Mouse (Mus musculus) frontal cortex, adult 2 months (tissue): ENCODE measurements around the gene Lars2. TPM values are rescaled to one million over a fixed set of nuclear protein-coding genes. Genes with fewer than 3 reads are reported as not detected.
A peak's percentile ranks its signal among the peaks of the same experiment; 100 is the strongest.

Experiments
- DNase-seq, 2 experiments: peaks; one replicate each; pipeline ENCODE4 v3.0.0; 2022; ENCODE audit warnings: low spot score in 1 of 2; ENCODE audit errors: extremely low spot score in 1 of 2
- polyA plus RNA-seq: library from polyadenylated mRNA; depleted of rRNA; stranded (reverse); fragments of >200 nt; gene quantifications from 2 replicates; pipeline ENCODE4 v1.2.3, GENCODE M21; 2012; rRNA removed

Lars2 gene
- polyA plus RNA-seq, 1 experiment: 1,564 TPM

- DNase-seq: no peak
These were observed 133.8 kb downstream of the Lars2 start for GRCm38 (mm10) chr9:123500480-123500879.

- peak; percentile 71 for DNase-seq
These were observed 136.6 kb downstream of the Lars2 start for GRCm38 (mm10) chr9:123503171-123503834.

DNA sequence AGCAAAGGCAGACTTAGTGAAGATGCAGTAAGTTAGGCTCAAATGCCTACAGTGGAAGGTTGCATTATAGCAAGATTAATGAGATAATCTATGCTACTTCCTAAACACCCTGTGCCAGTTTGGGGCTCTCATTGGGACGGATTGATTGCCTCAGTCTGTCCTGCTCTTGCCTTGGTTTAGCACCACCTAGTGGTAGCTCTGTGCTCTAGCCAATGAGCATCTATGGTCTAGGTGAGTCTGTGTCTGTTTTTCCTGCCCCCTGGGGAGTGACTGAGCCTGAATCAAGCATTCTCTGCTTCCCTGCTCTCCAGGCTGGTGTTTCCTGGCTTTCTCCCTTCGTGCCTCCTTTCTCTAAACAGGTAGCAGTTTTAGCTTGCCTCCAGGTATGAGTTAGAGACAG, 137.6 kb downstream of the Lars2 start:
- DNase-seq: peak in 1 of 2 experiments; percentile 60

- no peak for DNase-seq
These were observed 138.9 kb downstream of the Lars2 start for GRCm38 (mm10) chr9:123505598-123505997.

DNA sequence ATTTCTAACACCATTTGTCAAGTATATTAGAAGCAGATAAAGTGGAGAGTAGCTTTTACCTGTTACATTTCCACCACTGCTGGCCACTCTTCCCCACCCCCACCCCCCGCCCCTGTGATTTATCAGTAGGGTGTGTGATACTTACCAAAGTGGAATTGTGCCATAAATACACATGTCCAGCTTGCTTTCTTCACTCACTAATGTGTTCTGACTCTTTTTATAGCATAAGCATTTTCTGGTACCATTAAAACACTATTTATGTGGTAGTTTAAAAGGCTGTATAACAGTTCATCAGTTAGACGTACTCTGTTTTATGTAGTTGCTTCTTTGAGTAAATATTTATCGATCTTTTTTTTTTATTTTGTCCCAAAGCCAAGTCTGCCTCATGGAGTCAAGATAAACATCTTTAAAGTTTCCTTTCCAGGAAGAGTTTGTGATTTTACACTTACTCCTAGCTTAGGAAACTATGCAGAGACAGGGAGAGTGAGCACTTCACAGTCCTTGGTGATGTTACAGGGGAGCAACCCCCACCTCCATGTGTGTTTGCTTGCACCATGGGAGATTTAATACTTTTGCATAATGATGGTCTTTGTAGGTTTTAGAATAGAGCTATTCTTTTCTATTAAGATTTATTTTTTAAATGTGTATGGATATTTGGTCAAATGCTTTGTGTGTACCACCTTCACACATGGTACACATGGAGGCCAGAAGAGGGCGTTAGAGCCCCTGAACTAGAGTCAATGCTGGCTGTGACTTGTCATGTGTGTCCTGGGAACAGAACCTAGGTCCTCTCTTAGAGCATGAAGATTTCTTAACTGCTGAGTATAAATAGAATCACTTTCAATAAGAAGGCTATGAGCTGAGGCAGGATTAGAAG, 139.8 kb downstream of the Lars2 start:
- DNase-seq: no peak

- peak in 1 of 2 experiments; percentile 46 for DNase-seq
These were observed 140.7 kb downstream of the Lars2 start for GRCm38 (mm10) chr9:123507380-123507779.

DNA sequence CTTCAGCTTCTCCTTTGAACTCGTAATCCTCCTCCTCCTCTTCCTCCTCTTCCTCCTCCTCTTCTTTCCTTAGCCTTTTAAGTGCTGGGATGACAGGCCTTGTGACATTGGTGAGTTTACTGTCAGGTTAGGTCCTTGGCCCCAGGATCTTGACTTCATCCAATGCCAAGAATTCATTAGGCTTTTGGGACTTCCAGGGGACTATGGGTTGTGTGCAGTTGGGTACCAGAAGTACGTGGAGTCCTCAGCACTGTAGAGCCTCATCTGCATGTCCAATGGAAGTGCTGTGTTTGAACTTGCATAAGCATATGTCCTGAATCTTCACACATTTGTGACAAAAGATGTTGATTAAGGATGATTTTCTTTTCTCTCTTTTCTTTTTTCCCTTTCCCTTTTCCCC, 142.3 kb downstream of the Lars2 start:
- DNase-seq: no peak

GRCm38 (mm10) chr9:123509638-123510604, 143.2 kb downstream of the Lars2 start:
- peak in 1 of 2 experiments; percentile 50 for DNase-seq

DNA sequence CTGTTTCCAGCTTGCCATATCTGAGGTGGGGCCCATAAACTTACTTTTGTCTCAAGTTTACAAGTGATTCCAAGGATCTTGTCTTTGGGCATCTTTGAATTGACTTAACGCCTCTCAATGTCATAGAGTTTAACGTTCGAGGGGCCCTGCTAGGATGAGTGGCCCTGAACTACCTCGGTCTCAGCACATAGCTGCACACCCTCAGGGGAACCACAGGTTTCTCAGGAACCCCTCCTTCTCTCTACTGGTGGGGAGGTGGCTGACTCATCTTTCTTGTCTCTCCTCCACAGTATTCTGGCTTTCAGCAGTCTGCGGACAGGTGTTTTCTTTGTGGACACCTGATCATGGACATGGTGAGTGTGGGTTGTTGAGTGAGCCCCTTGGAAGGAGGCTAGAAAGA, 144.2 kb downstream of the Lars2 start:
- DNase-seq: no peak

Other genes starting within 250 kb of the Lars2 start
- gene Clec3b, start 216.0 kb upstream of the Lars2 start, polyA plus RNA-seq: 5.8 and 8.4 TPM in 2 replicates
- 0.18 and 0.25 TPM in 2 replicates for gene Cdcp1, start 150.9 kb upstream of the Lars2 start, polyA plus RNA-seq
- 51.9 and 54.8 TPM in 2 replicates for gene Tmem158, start 106.2 kb upstream of the Lars2 start, polyA plus RNA-seq
- gene Limd1, start 111.8 kb downstream of the Lars2 start, polyA plus RNA-seq: 7.9 and 8.4 TPM in 2 replicates
- gene Sacm1l, start 162.8 kb downstream of the Lars2 start, polyA plus RNA-seq: 37.3 and 40.8 TPM in 2 replicates